Mouse (Mus musculus) embryonic facial prominence, embryonic 13.5 days (tissue): ENCODE measurements at regions not wholly inside any gene's neighbourhood (a gene's known extent, or its start where the extent isn't known, plus 50 kb on each side); places are given as distances from the start of the nearest gene placed in this dataset.
A peak's percentile ranks its signal among the peaks of the same experiment; 100 is the strongest.

Experiments used
- ATAC-seq: fragments of 200-750 bp; cut with Nextera tagmentation; 2 replicates; pipeline ENCODE4 v1.8.0; 2017; ENCODE audit warnings: low read depth; ENCODE audit not compliant: insufficient number of reproducible peaks, insufficient read depth, low FRiP score, low TSS enrichment
- H3K27ac ChIP-seq: fragments of 300-500 bp; sonication (generic); 2 replicates; pipeline ENCODE4 v1.5.1; 2015; ENCODE audit warnings: moderate library complexity, mild to moderate bottlenecking, inconsistent platforms
- H3K27me3 ChIP-seq: fragments of 300-500 bp; sonication (generic); 2 replicates; pipeline ENCODE4 v1.6.1; 2015; ENCODE audit warnings: mild to moderate bottlenecking, inconsistent platforms
- H3K36me3 ChIP-seq: fragments of 300-500 bp; sonication (generic); 2 replicates; pipeline ENCODE4 v1.6.1; 2015; ENCODE audit warnings: mild to moderate bottlenecking, inconsistent platforms
- H3K4me1 ChIP-seq: fragments of 300-500 bp; sonication (generic); 2 replicates; pipeline ENCODE4 v1.6.1; 2015; ENCODE audit warnings: inconsistent platforms
- H3K4me2 ChIP-seq: fragments of 300-500 bp; sonication (generic); 2 replicates; pipeline ENCODE4 v1.6.1; 2015; ENCODE audit warnings: moderate library complexity, mild to moderate bottlenecking, inconsistent platforms
- H3K4me3 ChIP-seq: fragments of 300-500 bp; sonication (generic); 2 replicates; pipeline ENCODE4 v1.5.1; 2015; ENCODE audit warnings: mild to moderate bottlenecking, inconsistent platforms
- H3K9ac ChIP-seq: fragments of 300-500 bp; sonication (generic); 2 replicates; pipeline ENCODE4 v1.6.1; 2015; ENCODE audit warnings: mild to moderate bottlenecking, inconsistent platforms
- H3K9me3 ChIP-seq: fragments of 300-500 bp; sonication (generic); 2 replicates; pipeline ENCODE4 v1.6.1; 2016; ENCODE audit warnings: inconsistent platforms
- WGBS: fragments of 180-500 bp; shearing (Covaris S2); methylation state at CpG from one replicate; pipeline ENCODE4 v1.1.7; 2015; ENCODE audit warnings: mixed read lengths; 5-methylcytosine and 5-hydroxymethylcytosine counted together

DNA sequence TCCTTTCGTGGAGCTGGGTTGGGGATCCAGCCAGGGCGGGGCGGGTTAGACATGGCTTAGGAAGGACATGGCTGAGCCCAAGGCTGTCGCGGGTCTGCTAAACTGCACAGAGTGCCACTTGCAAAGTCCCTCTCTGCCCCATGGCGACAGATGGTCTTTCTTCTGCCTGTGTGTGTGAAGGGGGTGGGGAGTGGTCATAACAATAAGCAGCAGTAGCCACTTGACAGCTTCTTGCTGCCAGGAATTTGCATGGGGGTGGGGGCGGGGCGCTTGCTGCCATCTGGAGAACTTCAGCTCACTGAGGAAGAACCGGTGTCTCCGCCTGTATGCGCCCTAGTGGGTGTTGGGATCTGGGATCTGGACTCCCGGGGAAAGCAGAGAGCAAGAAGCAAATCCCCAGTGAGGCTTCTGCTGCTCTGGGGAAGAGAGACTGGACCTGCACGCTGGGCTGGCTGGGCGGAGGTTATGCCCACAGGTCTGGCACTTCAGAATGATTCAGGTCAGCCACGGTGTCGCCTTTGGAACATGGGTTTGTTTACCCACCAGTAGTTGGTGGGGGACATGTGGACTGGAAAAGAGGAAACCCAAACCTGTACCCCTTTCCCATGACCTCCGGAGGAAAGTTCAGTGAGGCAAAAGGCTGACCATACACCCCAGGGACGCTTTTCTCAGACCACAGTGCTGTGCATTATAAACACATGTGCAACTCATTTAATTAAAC lies 258.7 kb upstream of the Marcks start:
- H3K9me3 ChIP-seq = no peaks in the 10 kb centered on the region
- H3K27ac ChIP-seq = peak overlapping the region; percentile 82
- H3K4me2 ChIP-seq = peak overlapping the region; percentile 66
- peak overlapping the region; percentile 63 for H3K9ac ChIP-seq
- 4% methylated on average over 18 of the region's 18 CpGs for WGBS
- H3K4me1 ChIP-seq = peaks cover 28% of the 10 kb centered on the region
- peak overlapping the region; percentile 38 for H3K4me3 ChIP-seq
- ATAC-seq = peak; percentile 64
- no peaks in the 10 kb centered on the region for H3K36me3 ChIP-seq
- H3K27me3 ChIP-seq = no peaks in the 10 kb centered on the region

DNA sequence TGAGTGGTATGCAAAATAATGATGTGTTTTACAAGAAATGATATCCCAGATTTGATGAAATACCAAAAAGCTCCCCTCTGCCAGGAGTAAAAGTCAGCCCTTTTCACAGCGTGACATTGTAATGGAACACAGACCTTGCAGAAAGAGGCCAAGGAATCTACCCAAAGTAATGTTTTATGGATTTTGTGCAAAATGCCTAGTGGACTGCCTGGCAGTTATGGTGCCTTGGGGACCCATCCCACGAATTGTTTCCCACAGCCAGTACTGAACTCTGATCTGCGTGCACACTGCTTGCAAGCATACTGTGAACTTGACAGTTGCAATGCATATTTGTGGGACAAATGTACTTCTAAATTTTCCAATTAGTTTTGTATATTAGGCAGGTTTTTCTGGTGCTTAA lies 251.3 kb upstream of the Marcks start:
- Histone ChIP-seq H3K9me3 (no peaks in the 10 kb centered on the region), H3K9ac (no peak overlapping the region), H3K36me3 (no peaks in the 10 kb centered on the region), H3K27ac (no peak overlapping the region), H3K4me1 (no peaks in the 10 kb centered on the region), H3K4me3 (no peak overlapping the region), H3K4me2 (no peak overlapping the region), H3K27me3 (no peaks in the 10 kb centered on the region)
- ATAC-seq = no peak
- 35% methylated on average over 3 of the region's 3 CpGs for WGBS

DNA sequence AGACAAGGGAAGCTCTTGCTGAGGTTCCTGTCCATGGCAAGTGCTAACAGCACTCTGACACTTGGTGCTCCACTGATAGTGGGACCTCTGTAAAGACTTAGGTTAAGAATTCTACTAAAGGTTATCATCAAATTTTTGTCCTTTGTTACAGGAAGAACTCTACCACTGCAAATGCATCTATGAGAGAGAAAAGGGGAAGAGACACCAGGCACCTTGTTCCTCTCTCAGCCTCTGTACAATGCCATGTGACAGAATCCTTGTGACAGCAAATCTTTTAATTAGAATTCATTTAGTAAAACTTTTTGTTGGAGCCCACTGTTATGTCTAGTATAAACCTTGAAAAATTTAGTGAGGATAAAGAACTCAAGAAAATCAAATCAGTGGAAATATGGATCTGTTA lies 247.5 kb upstream of the Marcks start:
- no peak for ATAC-seq
- H3K9me3 ChIP-seq = no peaks in the 10 kb centered on the region

DNA sequence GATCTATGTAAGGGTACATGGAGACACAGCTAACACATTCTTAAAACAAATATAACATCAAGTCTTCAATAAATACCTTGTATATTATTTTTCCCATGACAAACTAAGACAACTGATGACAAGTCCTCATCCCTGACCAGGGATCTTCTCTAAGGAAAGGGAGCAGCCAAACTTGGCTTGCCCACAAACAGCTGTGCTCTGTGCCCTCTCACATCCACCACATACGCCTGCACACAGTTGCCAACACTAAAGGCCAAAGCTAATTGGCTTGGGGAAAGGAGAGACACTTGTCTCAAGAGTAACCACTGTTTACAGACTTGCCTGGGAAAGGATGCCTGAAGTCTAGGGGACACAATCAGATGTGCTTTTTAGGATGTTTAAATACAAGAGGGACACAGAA lies 241.3 kb upstream of the Marcks start:
- no peaks in the 10 kb centered on the region for H3K9me3 ChIP-seq
- H3K4me3 ChIP-seq = no peak overlapping the region
- no peaks in the 10 kb centered on the region for H3K4me1 ChIP-seq
- 64% methylated on average over 1 of the region's 1 CpGs for WGBS
- no peaks in the 10 kb centered on the region for H3K36me3 ChIP-seq
- no peak overlapping the region for H3K4me2 ChIP-seq
- H3K27me3 ChIP-seq = no peaks in the 10 kb centered on the region
- ATAC-seq = no peak
- H3K9ac ChIP-seq = no peak overlapping the region
- no peak overlapping the region for H3K27ac ChIP-seq

More for the DNA sequence above, 247.5 kb upstream of the Marcks start:
- no peak overlapping the region for H3K9ac ChIP-seq
- no peaks in the 10 kb centered on the region for H3K36me3 ChIP-seq
- H3K27me3 ChIP-seq = no peaks in the 10 kb centered on the region
- H3K27ac ChIP-seq = no peak overlapping the region
- no peak overlapping the region for H3K4me3 ChIP-seq
- no peak overlapping the region for H3K4me2 ChIP-seq
- H3K4me1 ChIP-seq = no peaks in the 10 kb centered on the region

DNA sequence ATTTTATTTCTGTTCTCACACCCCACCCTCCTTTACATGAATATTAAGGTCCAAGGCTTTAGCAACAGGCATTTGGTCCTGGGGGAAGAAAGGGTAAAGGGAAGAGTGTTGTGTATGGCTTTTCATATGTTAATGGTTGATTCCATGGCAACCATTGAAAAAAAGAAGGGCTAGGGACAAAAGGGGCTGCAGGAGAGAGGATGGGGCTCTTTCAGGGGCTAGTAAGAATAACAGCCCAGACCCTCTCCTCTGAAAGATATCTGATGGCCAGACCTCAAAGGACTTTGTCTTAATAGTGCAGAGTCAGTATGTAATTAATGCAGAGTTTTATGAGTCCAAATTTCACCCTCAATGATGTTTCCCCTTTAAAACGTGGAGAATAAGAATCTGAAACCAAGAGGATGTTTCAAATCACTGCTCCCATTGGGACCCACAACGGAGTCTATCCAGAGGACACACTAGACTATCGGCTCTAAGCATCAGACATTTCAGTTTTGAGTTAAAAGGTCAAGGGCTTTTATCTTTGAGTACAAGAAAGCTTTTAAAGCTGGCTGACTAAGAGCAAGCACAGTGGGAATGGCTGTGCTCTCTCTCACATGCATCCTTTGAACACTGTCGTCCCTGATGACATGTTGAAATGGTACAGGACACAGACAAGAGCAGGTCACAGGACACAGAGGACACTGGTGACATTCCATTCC lies 239.4 kb upstream of the Marcks start:
- ATAC-seq = no peak
- no peak overlapping the region for H3K4me2 ChIP-seq
- no peak overlapping the region for H3K27ac ChIP-seq
- 26% methylated on average over 4 of the region's 4 CpGs for WGBS
- H3K9ac ChIP-seq = no peak overlapping the region
- H3K9me3 ChIP-seq = no peaks in the 10 kb centered on the region
- H3K27me3 ChIP-seq = no peaks in the 10 kb centered on the region
- H3K4me1 ChIP-seq = no peaks in the 10 kb centered on the region
- H3K36me3 ChIP-seq = no peaks in the 10 kb centered on the region
- no peak overlapping the region for H3K4me3 ChIP-seq

DNA sequence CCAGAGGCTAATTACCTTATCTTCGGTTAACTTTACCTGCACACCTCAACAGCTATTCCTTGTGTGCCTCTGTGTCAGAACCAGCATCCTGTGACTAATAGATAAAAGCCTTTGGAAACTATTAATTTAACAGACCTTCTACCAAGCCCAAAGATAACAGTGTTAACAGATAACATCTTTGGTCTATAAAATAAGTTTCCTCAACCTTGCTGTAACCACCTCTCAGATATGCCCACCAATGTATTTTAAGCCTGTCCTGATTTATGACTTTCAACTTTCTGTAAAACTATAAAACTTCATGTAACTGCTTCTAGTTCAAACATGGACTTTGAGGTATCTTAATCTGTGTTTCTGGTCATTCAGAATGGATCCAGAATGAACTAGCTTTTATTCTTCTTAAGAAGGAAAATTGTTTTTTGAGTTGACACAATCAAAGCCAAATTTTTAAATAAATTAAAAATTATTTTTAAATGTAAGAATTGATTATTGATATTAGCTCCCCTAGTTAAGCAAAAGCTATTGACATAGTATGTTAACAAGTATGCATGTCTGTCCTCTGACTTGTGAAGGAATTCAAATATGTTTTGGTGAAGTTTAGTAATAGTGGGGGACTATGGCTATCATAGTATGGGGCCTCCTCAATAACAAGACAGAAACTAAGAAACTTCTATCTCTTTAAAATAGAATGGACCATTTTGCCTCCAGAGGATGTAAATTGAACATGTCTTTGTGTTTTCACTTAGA lies 238.7 kb upstream of the Marcks start:
- no peak overlapping the region for H3K4me2 ChIP-seq
- no peaks in the 10 kb centered on the region for H3K9me3 ChIP-seq
- no peaks in the 10 kb centered on the region for H3K27me3 ChIP-seq
- H3K4me1 ChIP-seq = no peaks in the 10 kb centered on the region
- no peak overlapping the region for H3K4me3 ChIP-seq
- H3K27ac ChIP-seq = no peak overlapping the region
- ATAC-seq = no peak
- H3K9ac ChIP-seq = no peak overlapping the region
- H3K36me3 ChIP-seq = no peaks in the 10 kb centered on the region
- 77% methylated on average over 1 of the region's 1 CpGs for WGBS

DNA sequence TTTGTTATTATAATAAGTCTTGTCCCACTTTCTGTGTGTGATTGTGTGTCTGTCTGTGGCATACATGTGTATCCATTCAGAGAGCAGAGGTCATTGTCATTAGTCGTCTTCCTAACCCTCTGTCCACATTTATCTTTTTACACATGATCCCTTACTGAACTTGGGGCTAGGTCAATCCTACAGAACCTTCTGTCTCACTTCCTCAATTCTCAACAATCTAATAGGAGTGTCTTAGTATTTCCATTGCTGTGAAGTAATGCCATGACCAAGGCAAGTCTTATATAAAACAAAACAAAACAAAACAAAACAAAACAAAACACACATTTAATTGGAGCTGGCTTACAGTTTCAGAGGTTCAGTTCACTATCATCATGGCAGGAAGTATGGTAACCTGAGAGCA lies 237.5 kb upstream of the Marcks start:
- Histone ChIP-seq H3K4me2 (no peak overlapping the region), H3K9me3 (no peaks in the 10 kb centered on the region), H3K4me3 (no peak overlapping the region), H3K27ac (no peak overlapping the region), H3K27me3 (no peaks in the 10 kb centered on the region), H3K4me1 (no peaks in the 10 kb centered on the region), H3K36me3 (no peaks in the 10 kb centered on the region), H3K9ac (no peak overlapping the region)
- no peak for ATAC-seq
- 62% methylated on average over 1 of the region's 1 CpGs for WGBS

DNA sequence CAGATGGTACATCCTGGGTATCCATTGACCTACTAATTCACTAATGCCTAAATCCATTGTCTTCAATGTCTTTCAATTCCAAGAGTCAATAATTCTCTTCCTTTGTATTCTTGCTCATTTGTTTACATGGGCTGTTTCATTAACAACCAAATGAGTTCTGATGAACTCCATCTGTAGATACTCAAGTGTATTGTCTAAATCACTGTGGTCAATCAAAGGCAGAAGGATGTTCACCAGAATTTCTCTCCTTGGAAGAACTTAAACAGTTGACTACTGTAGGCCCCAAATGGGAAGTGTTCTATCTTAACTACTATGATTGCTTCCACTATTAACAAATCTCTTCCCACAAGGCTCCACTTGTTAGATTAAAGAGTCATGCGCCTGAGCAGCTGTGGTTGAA lies 236.9 kb upstream of the Marcks start:
- no peak overlapping the region for H3K27ac ChIP-seq
- WGBS = 91% methylated on average over 1 of the region's 1 CpGs
- H3K9ac ChIP-seq = no peak overlapping the region
- no peaks in the 10 kb centered on the region for H3K27me3 ChIP-seq
- no peaks in the 10 kb centered on the region for H3K9me3 ChIP-seq
- no peaks in the 10 kb centered on the region for H3K36me3 ChIP-seq
- no peak for ATAC-seq
- no peak overlapping the region for H3K4me3 ChIP-seq
- H3K4me2 ChIP-seq = no peak overlapping the region
- no peaks in the 10 kb centered on the region for H3K4me1 ChIP-seq

DNA sequence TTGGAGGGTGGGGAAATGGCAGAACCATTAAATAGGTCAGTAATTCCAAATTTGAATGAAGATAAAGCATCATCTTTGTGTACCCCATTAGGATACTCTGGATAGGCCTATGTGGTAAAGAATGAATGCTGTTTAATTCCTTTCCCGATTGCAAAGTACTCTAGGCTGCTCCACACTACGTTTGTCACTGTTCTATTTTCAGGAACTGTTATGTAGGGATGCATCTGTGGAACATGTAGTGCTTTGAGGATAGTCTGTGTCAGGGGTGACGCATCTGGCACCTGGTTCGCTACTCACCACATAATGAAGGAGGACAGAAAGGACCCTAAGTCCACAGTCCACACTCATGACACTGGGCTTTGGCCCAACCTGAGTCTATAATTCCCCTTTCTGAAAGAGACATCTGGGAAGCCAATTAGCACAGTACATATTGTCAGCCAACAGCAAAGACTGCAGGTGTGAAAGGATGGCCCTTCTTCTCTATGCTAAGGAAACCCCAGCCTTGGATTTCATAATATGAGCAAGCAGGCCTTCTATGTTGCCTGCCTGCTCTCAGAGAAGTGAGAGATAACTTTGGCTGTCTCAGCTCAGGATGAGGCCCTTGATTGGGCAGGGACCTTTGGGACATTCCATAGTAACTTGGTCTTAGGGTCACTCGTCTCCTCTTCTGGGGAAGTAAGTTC lies 230.4 kb upstream of the Marcks start:
- Histone ChIP-seq H3K4me2 (no peak overlapping the region), H3K4me1 (no peaks in the 10 kb centered on the region), H3K4me3 (no peak overlapping the region), H3K9me3 (no peaks in the 10 kb centered on the region), H3K36me3 (no peaks in the 10 kb centered on the region), H3K27ac (no peak overlapping the region), H3K27me3 (no peaks in the 10 kb centered on the region), H3K9ac (no peak overlapping the region)
- no peak for ATAC-seq
- WGBS = 89% methylated on average over 5 of the region's 5 CpGs

DNA sequence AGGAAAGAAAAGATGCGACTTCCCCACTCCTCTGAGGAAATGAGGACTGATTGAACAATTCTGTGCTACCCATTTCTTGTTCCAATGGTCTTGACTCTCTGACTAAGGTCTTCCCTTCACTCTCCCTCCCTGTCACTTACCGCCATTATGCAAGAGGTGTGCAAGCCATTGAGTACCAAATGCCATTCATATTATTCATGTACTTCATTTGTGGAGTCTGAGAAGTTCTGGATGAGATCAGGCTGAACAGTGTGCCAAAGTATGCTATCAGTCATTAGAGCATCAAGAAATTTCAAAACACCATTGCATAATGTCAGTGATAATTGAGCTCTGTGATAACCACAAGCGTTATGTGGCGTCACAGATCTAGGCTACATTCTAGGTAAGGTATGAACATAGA lies 229.1 kb upstream of the Marcks start:
- Histone ChIP-seq H3K36me3 (no peaks in the 10 kb centered on the region), H3K27ac (no peak overlapping the region), H3K4me1 (no peaks in the 10 kb centered on the region), H3K9ac (no peak overlapping the region), H3K4me3 (no peak overlapping the region), H3K9me3 (no peaks in the 10 kb centered on the region), H3K27me3 (no peaks in the 10 kb centered on the region), H3K4me2 (no peak overlapping the region)
- ATAC-seq = no peak
- 93% methylated on average over 4 of the region's 4 CpGs for WGBS

DNA sequence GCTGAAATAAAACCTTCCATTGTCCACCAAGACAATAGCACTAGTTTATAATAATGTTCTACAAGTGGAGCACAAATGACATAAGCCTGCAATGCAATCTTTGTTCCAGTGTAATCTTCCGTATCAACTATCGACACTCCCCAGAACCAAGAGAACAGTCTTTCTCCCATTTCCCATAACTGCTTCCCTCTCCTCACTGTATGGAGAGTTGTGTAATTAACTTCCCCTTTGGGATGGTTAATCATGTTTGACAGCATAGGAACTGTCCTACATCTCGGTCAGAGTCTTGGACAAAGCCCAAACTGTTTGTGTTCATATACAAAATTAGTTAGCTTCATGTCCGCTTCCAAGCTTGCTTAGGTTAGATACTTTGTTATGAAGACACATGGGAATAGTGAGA lies 225.8 kb upstream of the Marcks start:
- Histone ChIP-seq H3K4me1 (no peaks in the 10 kb centered on the region), H3K9ac (no peak overlapping the region), H3K27me3 (no peaks in the 10 kb centered on the region), H3K4me2 (no peak overlapping the region), H3K4me3 (no peak overlapping the region), H3K36me3 (no peaks in the 10 kb centered on the region), H3K27ac (no peak overlapping the region), H3K9me3 (no peaks in the 10 kb centered on the region)
- no peak for ATAC-seq
- 65% methylated on average over 4 of the region's 4 CpGs for WGBS
